Mouse (Mus musculus): ENCODE data around the gene Veph1. TPM values are rescaled to one million over a fixed set of nuclear protein-coding genes. Genes with fewer than 3 reads are reported as not detected.

Veph1 gene
- polyA plus RNA-seq, 1 experiment from 2014 or later = 11.9 TPM

DNA sequence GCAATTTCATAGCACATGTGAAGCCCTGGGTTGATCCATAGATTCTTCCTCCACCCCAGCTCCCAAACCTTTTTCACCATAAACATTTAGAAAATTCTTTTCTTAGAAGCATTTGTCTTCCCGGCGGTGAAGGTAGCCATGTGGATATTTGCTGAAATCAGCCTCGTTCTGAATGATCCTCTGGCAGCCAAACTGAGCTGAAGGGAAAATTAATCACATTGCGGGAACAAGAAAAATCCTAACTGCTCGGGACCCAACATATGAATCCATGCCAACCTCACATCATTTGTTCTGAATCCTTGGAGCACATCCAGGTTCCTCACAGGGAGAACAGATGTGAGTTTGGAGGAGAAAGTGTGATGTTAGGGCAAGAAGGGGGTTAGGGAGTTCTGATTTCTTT lies 123.7 kb downstream of the Veph1 start:
- WGBS = 65% methylated on average over 5 of the region's 5 CpGs
- H3K9me3 ChIP-seq (ENCODE audit: low read length) = no peaks in the 10 kb centered on the region
- H3K4me1 ChIP-seq (ENCODE audit: insufficient read depth, low read length) = 0 out of 2 replicates have a peak, but pooled peaks cover 2% of the 10 kb centered on the region
- no peak for ATAC-seq (ENCODE audit: low FRiP score, low TSS enrichment)
- no peak overlapping the region for H3K4me2 ChIP-seq (replicated peaks; ENCODE audit: low read depth, low read length)
- no peaks in the 10 kb centered on the region for H3K36me3 ChIP-seq (ENCODE audit: insufficient read depth, low read length)
- no peak overlapping the region for H3K9ac ChIP-seq (replicated peaks; ENCODE audit: low read length)
- no peak overlapping the region for H3K4me3 ChIP-seq (ENCODE audit: low read length)
- H3K27ac ChIP-seq (ENCODE audit: low read length) = no peak overlapping the region
- no peaks in the 10 kb centered on the region for H3K27me3 ChIP-seq (ENCODE audit: insufficient read depth, low read length)

- Histone ChIP-seq H3K4me3 (ENCODE audit: low read length) (no peak overlapping the region), H3K4me2 (replicated peaks; ENCODE audit: low read depth, low read length) (no peak overlapping the region), H3K9me3 (ENCODE audit: low read length) (no peaks in the 10 kb centered on the region), H3K27ac (ENCODE audit: low read length) (no peak overlapping the region), H3K36me3 (ENCODE audit: insufficient read depth, low read length) (no peaks in the 10 kb centered on the region), H3K27me3 (ENCODE audit: insufficient read depth, low read length) (no peaks in the 10 kb centered on the region), H3K4me1 (ENCODE audit: insufficient read depth, low read length) (0 out of 2 replicates have a peak, but pooled peaks cover 2% of the 10 kb centered on the region), H3K9ac (replicated peaks; ENCODE audit: low read length) (no peak overlapping the region)
- WGBS = 87% methylated on average over 3 of the region's 3 CpGs
- ATAC-seq (ENCODE audit: low FRiP score, low TSS enrichment) = no peak
Observed at GRCm38 (mm10) chr3:66169873-66170538, 126.6 kb downstream of the Veph1 start.

DNA sequence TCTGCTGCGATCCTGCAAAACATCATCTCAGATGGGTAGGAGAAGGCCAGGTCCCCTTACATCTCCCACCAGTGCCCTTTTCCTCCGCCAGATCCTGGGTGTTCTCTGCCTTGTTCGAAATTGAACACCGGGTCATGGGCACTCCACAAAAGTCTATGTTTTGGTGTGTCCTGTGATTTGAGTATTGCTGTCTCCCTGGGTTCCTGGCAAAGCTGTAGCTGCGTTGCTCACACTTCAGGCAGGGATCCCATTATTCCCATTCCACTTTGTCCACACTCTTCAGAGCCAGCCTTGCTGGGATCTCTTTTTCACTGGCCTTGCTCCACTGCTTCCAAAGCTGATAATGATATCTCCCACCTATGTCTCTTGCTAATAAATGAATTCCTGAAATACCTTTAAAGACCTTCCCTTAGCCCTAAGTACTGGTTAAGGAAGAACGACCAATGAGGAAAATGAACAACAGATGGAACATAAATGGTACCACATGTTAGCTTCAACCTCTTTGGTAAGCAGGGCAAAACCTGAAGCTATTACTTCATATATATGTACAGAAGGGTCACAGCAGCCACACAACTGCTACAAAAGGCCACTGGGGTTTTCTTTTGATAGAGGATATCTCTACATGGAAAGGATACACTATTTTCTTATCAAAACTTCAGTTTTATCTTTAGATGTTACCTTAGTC lies 129.9 kb downstream of the Veph1 start:
- Histone ChIP-seq H3K4me1 (ENCODE audit: insufficient read depth, low read length) (no peaks in the 10 kb centered on the region), H3K9ac (replicated peaks; ENCODE audit: low read length) (no peak overlapping the region), H3K4me2 (replicated peaks; ENCODE audit: low read depth, low read length) (no peak overlapping the region), H3K27ac (ENCODE audit: low read length) (no peak overlapping the region), H3K36me3 (ENCODE audit: insufficient read depth, low read length) (no peaks in the 10 kb centered on the region), H3K27me3 (ENCODE audit: insufficient read depth, low read length) (no peaks in the 10 kb centered on the region), H3K4me3 (ENCODE audit: low read length) (no peak overlapping the region), H3K9me3 (ENCODE audit: low read length) (no peaks in the 10 kb centered on the region)
- WGBS = 77% methylated on average over 6 of the region's 6 CpGs
- ATAC-seq (ENCODE audit: low FRiP score, low TSS enrichment) = no peak

DNA sequence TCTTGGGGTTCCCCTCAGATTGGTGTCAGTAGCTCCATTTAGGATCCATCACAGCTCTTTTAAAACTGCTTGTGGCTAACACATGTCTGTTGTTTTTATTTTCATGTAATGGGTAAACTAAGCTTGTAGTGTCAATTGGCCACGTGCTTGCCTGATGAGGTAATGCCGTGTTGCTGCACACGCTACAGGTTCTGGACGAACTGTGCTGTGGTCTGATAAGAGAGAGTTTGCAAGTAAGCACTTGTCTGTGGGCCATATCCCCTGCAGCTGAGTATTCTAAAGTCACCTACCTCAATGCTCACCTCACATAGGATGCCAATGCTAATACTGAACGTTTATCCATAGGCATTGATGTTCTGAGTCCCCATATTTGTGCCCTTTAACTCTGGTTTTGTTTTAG lies 131.6 kb downstream of the Veph1 start:
- Histone ChIP-seq H3K36me3 (ENCODE audit: insufficient read depth, low read length) (no peaks in the 10 kb centered on the region), H3K4me1 (ENCODE audit: insufficient read depth, low read length) (no peaks in the 10 kb centered on the region), H3K27me3 (ENCODE audit: insufficient read depth, low read length) (no peaks in the 10 kb centered on the region), H3K27ac (ENCODE audit: low read length) (no peak overlapping the region), H3K9ac (replicated peaks; ENCODE audit: low read length) (no peak overlapping the region), H3K4me2 (replicated peaks; ENCODE audit: low read depth, low read length) (no peak overlapping the region), H3K9me3 (ENCODE audit: low read length) (no peaks in the 10 kb centered on the region), H3K4me3 (ENCODE audit: low read length) (no peak overlapping the region)
- WGBS = 93% methylated on average over 5 of the region's 5 CpGs
- ATAC-seq (ENCODE audit: low FRiP score, low TSS enrichment) = no peak

GRCm38 (mm10) chr3:66164585-66164984 lies 132.1 kb downstream of the Veph1 start:
- no peak overlapping the region for H3K4me2 ChIP-seq (replicated peaks; ENCODE audit: low read depth, low read length)
- H3K27ac ChIP-seq (ENCODE audit: low read length) = no peak overlapping the region
- 68% methylated on average over 3 of the region's 3 CpGs for WGBS
- H3K36me3 ChIP-seq (ENCODE audit: insufficient read depth, low read length) = no peaks in the 10 kb centered on the region
- H3K27me3 ChIP-seq (ENCODE audit: insufficient read depth, low read length) = no peaks in the 10 kb centered on the region
- H3K4me3 ChIP-seq (ENCODE audit: low read length) = no peak overlapping the region
- H3K4me1 ChIP-seq (ENCODE audit: insufficient read depth, low read length) = no peaks in the 10 kb centered on the region
- no peak overlapping the region for H3K9ac ChIP-seq (replicated peaks; ENCODE audit: low read length)
- ATAC-seq (ENCODE audit: low FRiP score, low TSS enrichment) = no peak
- no peaks in the 10 kb centered on the region for H3K9me3 ChIP-seq (ENCODE audit: low read length)

- WGBS = 49% methylated on average over 6 of the region's 6 CpGs
- H3K4me1 ChIP-seq (ENCODE audit: insufficient read depth, low read length) = no peaks in the 10 kb centered on the region
- H3K9ac ChIP-seq (replicated peaks; ENCODE audit: low read length) = no peak overlapping the region
- H3K4me2 ChIP-seq (replicated peaks; ENCODE audit: low read depth, low read length) = no peak overlapping the region
- no peak for ATAC-seq (ENCODE audit: low FRiP score, low TSS enrichment)
- H3K9me3 ChIP-seq (ENCODE audit: low read length) = no peaks in the 10 kb centered on the region
- H3K27ac ChIP-seq (ENCODE audit: low read length) = no peak overlapping the region
- H3K4me3 ChIP-seq (ENCODE audit: low read length) = no peak overlapping the region
- no peaks in the 10 kb centered on the region for H3K27me3 ChIP-seq (ENCODE audit: insufficient read depth, low read length)
- no peaks in the 10 kb centered on the region for H3K36me3 ChIP-seq (ENCODE audit: insufficient read depth, low read length)
Observed at GRCm38 (mm10) chr3:66162612-66163011, 134.0 kb downstream of the Veph1 start.

GRCm38 (mm10) chr3:66157947-66158346 lies 138.7 kb downstream of the Veph1 start:
- Histone ChIP-seq H3K9ac (replicated peaks; ENCODE audit: low read length) (no peak overlapping the region), H3K27me3 (ENCODE audit: insufficient read depth, low read length) (no peaks in the 10 kb centered on the region), H3K4me1 (ENCODE audit: insufficient read depth, low read length) (no peaks in the 10 kb centered on the region), H3K9me3 (ENCODE audit: low read length) (no peaks in the 10 kb centered on the region), H3K4me3 (ENCODE audit: low read length) (no peak overlapping the region), H3K27ac (ENCODE audit: low read length) (no peak overlapping the region), H3K4me2 (replicated peaks; ENCODE audit: low read depth, low read length) (no peak overlapping the region), H3K36me3 (ENCODE audit: insufficient read depth, low read length) (no peaks in the 10 kb centered on the region)
- WGBS = 85% methylated on average over 8 of the region's 8 CpGs
- ATAC-seq (ENCODE audit: low FRiP score, low TSS enrichment) = no peak

GRCm38 (mm10) chr3:66137601-66138000 lies 159.0 kb downstream of the Veph1 start:
- no peaks in the 10 kb centered on the region for H3K9me3 ChIP-seq (ENCODE audit: low read length)
- H3K4me1 ChIP-seq (ENCODE audit: insufficient read depth, low read length) = 0 out of 2 replicates have a peak, but pooled peaks cover 7% of the 10 kb centered on the region
- no peak overlapping the region for H3K9ac ChIP-seq (replicated peaks; ENCODE audit: low read length)
- no peak overlapping the region for H3K27ac ChIP-seq (ENCODE audit: low read length)
- no peak overlapping the region for H3K4me3 ChIP-seq (ENCODE audit: low read length)
- no peaks in the 10 kb centered on the region for H3K36me3 ChIP-seq (ENCODE audit: insufficient read depth, low read length)
- no peak for ATAC-seq (ENCODE audit: low FRiP score, low TSS enrichment)
- no peaks in the 10 kb centered on the region for H3K27me3 ChIP-seq (ENCODE audit: insufficient read depth, low read length)
- H3K4me2 ChIP-seq (replicated peaks; ENCODE audit: low read depth, low read length) = no peak overlapping the region
- 84% methylated on average over 7 of the region's 7 CpGs for WGBS

- no peak overlapping the region; the same call in 1 of the 2 replicates for H3K27ac ChIP-seq (ENCODE audit: low read length)
- H3K9ac ChIP-seq (replicated peaks; ENCODE audit: low read length) = no peak overlapping the region
- H3K27me3 ChIP-seq (ENCODE audit: insufficient read depth, low read length) = no peaks in the 10 kb centered on the region
- peaks cover 16% of the 10 kb centered on the region; the same call in 1 of the 2 replicates for H3K4me1 ChIP-seq (ENCODE audit: insufficient read depth, low read length)
- H3K4me2 ChIP-seq (replicated peaks; ENCODE audit: low read depth, low read length) = no peak overlapping the region
- H3K36me3 ChIP-seq (ENCODE audit: insufficient read depth, low read length) = no peaks in the 10 kb centered on the region
- H3K4me3 ChIP-seq (ENCODE audit: low read length) = no peak overlapping the region
- WGBS = 45% methylated on average over 4 of the region's 4 CpGs
- no peaks in the 10 kb centered on the region for H3K9me3 ChIP-seq (ENCODE audit: low read length)
- peak; percentile 80 for ATAC-seq (ENCODE audit: low FRiP score, low TSS enrichment)
Observed at GRCm38 (mm10) chr3:66131264-66131950, 165.2 kb downstream of the Veph1 start.

DNA sequence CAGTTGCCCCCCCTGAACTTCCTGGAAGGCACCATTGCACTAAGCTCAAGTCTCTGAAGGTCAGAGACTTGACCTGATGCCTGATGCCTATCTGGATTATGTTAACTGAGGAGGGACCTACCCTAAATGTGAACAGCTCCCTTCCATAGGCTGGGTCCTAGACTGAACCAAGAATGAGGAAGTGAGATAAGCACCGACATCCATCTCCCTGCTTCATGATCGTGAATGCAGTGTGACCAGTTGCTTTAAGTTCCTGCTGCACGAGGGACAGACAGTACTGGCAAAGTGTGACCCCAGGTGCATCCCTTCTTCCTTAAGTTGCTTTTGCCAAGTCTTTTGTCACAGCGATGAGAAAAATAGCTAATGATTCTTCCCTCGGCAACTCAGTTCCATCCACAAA lies 166.9 kb downstream of the Veph1 start:
- 70% methylated on average over 5 of the region's 5 CpGs for WGBS
- no peaks in the 10 kb centered on the region for H3K36me3 ChIP-seq (ENCODE audit: insufficient read depth, low read length)
- H3K27ac ChIP-seq (ENCODE audit: low read length) = no peak overlapping the region
- H3K4me3 ChIP-seq (ENCODE audit: low read length) = no peak overlapping the region
- ATAC-seq (ENCODE audit: low FRiP score, low TSS enrichment) = no peak
- H3K4me2 ChIP-seq (replicated peaks; ENCODE audit: low read depth, low read length) = no peak overlapping the region
- no peaks in the 10 kb centered on the region for H3K9me3 ChIP-seq (ENCODE audit: low read length)
- no peak overlapping the region for H3K9ac ChIP-seq (replicated peaks; ENCODE audit: low read length)
- H3K4me1 ChIP-seq (ENCODE audit: insufficient read depth, low read length) = peaks cover 9% of the 10 kb centered on the region; the same call in 1 of the 2 replicates
- H3K27me3 ChIP-seq (ENCODE audit: insufficient read depth, low read length) = no peaks in the 10 kb centered on the region

All from kidney, embryonic 16.5 days (tissue).